Mouse (Mus musculus) CH12.LX (cell line): ENCODE measurements around the gene Chmp2a. TPM values are rescaled to one million over a fixed set of nuclear protein-coding genes. Genes with fewer than 3 reads are reported as not detected.

Experiments used
- DNase-seq: peaks from one replicate; pipeline ENCODE4 v3.0.0-alpha.2; 2013; ENCODE audit errors: extremely low read depth
- H3K27ac ChIP-seq: 2 replicates; pipeline ENCODE4 v1.5.1; 2012; ENCODE audit warnings: low read depth, mild to moderate bottlenecking, control low read depth, moderate library complexity; ENCODE audit not compliant: insufficient read depth
- H3K27me3 ChIP-seq: replicated peaks from 2 replicates; pipeline ENCODE3; 2012; ENCODE audit warnings: inconsistent platforms
- H3K36me3 ChIP-seq, 2 experiments: replicated peaks in 1 of 2; 2 replicates each; pipeline versions ENCODE3 to v1.6.1; 2012; ENCODE audit warnings: inconsistent platforms in 1 of 2, low read length in 1 of 2, mild to moderate bottlenecking in 1 of 2, mixed read lengths in 1 of 2, moderate library complexity in 1 of 2; ENCODE audit not compliant: control insufficient read depth in 1 of 2, insufficient read depth in 1 of 2
- H3K4me1 ChIP-seq, 2 experiments: 2 replicates each; pipeline ENCODE4 v1.6.1; 2012; ENCODE audit warnings: inconsistent platforms in 1 of 2, moderate library complexity in 1 of 2; ENCODE audit not compliant: insufficient read depth in 2 of 2, control insufficient read depth in 1 of 2
- H3K4me2 ChIP-seq: 2 replicates; pipeline ENCODE4 v1.6.1; 2012; ENCODE audit warnings: low read depth, mild to moderate bottlenecking, control low read depth; ENCODE audit not compliant: poor library complexity, insufficient read depth, severe bottlenecking
- H3K4me3 ChIP-seq, 3 experiments: fragments of 150-350 bp in 1 of 3; sonication (generic) in 1 of 3; replicated peaks in 1 of 3; 2 replicates each; pipeline versions ENCODE3 to v1.5.1; 2011 to 2012; ENCODE audit warnings: low read depth in 2 of 3, low read length in 2 of 3, mild to moderate bottlenecking in 2 of 3, moderate library complexity in 2 of 3, control low read depth in 1 of 3, improper control_type of control experiment in 1 of 3, inconsistent platforms in 1 of 3, mixed read lengths in 1 of 3; ENCODE audit not compliant: poor library complexity in 1 of 3
- H3K79me2 ChIP-seq: replicated peaks from 2 replicates; pipeline ENCODE4 v1.6.1; 2012; ENCODE audit warnings: mild to moderate bottlenecking, moderate library complexity; ENCODE audit not compliant: control insufficient read depth, poor library complexity, insufficient read depth, severe bottlenecking; ENCODE audit errors: extremely low read depth
- H3K9ac ChIP-seq: 2 replicates; pipeline ENCODE4 v1.6.1; 2012; ENCODE audit warnings: low read depth, mild to moderate bottlenecking, control low read depth, moderate library complexity; ENCODE audit not compliant: insufficient read depth
- H3K9me3 ChIP-seq: replicated peaks from 2 replicates; pipeline ENCODE3; 2012; ENCODE audit warnings: low read length, inconsistent platforms, mixed read lengths
- BHLHE40 ChIP-seq: IDR thresholded peaks from 2 replicates; pipeline ENCODE4 v1.6.1; 2011; ENCODE audit warnings: mild to moderate bottlenecking, low read depth, low read length, improper control_type of control experiment
- CHD2 ChIP-seq: IDR thresholded peaks from 2 replicates; pipeline ENCODE4 v1.6.1; 2011; ENCODE audit warnings: low read length, improper control_type of control experiment
- CTCF ChIP-seq, 2 experiments: IDR thresholded peaks in 1 of 2; conservative IDR thresholded peaks in 1 of 2; 2 replicates each; pipeline ENCODE4 v1.5.1; 2011 to 2012; ENCODE audit warnings: low read depth in 2 of 2, low read length in 2 of 2, improper control_type of control experiment in 1 of 2, inconsistent platforms in 1 of 2, mild to moderate bottlenecking in 1 of 2, moderate library complexity in 1 of 2
- E2F4 ChIP-seq: IDR thresholded peaks from 2 replicates; pipeline ENCODE4 v1.6.1; 2011; ENCODE audit warnings: low read depth, low read length, improper control_type of control experiment; ENCODE audit not compliant: insufficient replicate concordance
- EP300 ChIP-seq: IDR thresholded peaks from 2 replicates; pipeline ENCODE4 v1.6.1; 2011; ENCODE audit warnings: low read length, improper control_type of control experiment
- HCFC1 ChIP-seq: IDR thresholded peaks from 2 replicates; pipeline ENCODE4 v1.6.1; 2012; ENCODE audit warnings: low read depth, mild to moderate bottlenecking, inconsistent platforms, low read length, improper control_type of control experiment
- IRF4 ChIP-seq: IDR thresholded peaks from 2 replicates; pipeline ENCODE4 v1.6.1; 2014; ENCODE audit warnings: low read depth, mild to moderate bottlenecking, inconsistent platforms, low read length, improper control_type of control experiment
- JUN ChIP-seq: IDR thresholded peaks from 2 replicates; pipeline ENCODE4 v1.6.1; 2011; ENCODE audit warnings: low read depth, mild to moderate bottlenecking, low read length, improper control_type of control experiment, moderate library complexity; ENCODE audit not compliant: insufficient read depth
- JUND ChIP-seq: conservative IDR thresholded peaks from 2 replicates; pipeline ENCODE4 v1.6.1; 2011; ENCODE audit warnings: low read depth, low read length, improper control_type of control experiment
- KAT2A ChIP-seq: IDR thresholded peaks from 2 replicates; pipeline ENCODE4 v1.6.1; 2012; ENCODE audit warnings: low read length, improper control_type of control experiment, inconsistent platforms; ENCODE audit not compliant: insufficient replicate concordance
- MAFK ChIP-seq: IDR thresholded peaks from 2 replicates; pipeline ENCODE4 v1.6.1; 2011; ENCODE audit warnings: low read length, improper control_type of control experiment; ENCODE audit not compliant: insufficient replicate concordance
- MAX ChIP-seq: IDR thresholded peaks from 2 replicates; pipeline ENCODE4 v1.6.1; 2011; ENCODE audit warnings: low read length, improper control_type of control experiment
- MAZ ChIP-seq: IDR thresholded peaks from 2 replicates; pipeline ENCODE4 v1.6.1; 2012; ENCODE audit warnings: low read depth, mild to moderate bottlenecking, inconsistent platforms, low read length, improper control_type of control experiment, moderate library complexity
- MXI1 ChIP-seq: IDR thresholded peaks from 2 replicates; pipeline ENCODE4 v1.6.1; 2011; ENCODE audit warnings: mild to moderate bottlenecking, low read depth, low read length, improper control_type of control experiment
- MYC ChIP-seq: IDR thresholded peaks from 2 replicates; pipeline ENCODE4 v1.6.1; 2011; ENCODE audit warnings: low read depth, mild to moderate bottlenecking, improper control_type of control experiment, low read length
- NELFE ChIP-seq: IDR thresholded peaks from 2 replicates; pipeline ENCODE4 v1.6.1; 2011; ENCODE audit warnings: low read depth, low read length, improper control_type of control experiment
- NRF1 ChIP-seq: IDR thresholded peaks from 2 replicates; pipeline ENCODE4 v1.6.1; 2014; ENCODE audit warnings: low read depth, mild to moderate bottlenecking, inconsistent platforms, low read length, improper control_type of control experiment, moderate library complexity
- PAX5 ChIP-seq: IDR thresholded peaks from 2 replicates; pipeline ENCODE4 v1.6.1; 2012; ENCODE audit warnings: low read length, inconsistent platforms, mixed read lengths
- POLR2A ChIP-seq: IDR thresholded peaks from 2 replicates; pipeline ENCODE4 v1.6.1; 2011; ENCODE audit warnings: low read depth, mild to moderate bottlenecking, improper control_type of control experiment, low read length
- POLR2AphosphoS2 ChIP-seq: IDR thresholded peaks from 2 replicates; pipeline ENCODE4 v1.6.1; 2011; ENCODE audit warnings: low read depth, low read length, improper control_type of control experiment
- RCOR1 ChIP-seq: conservative IDR thresholded peaks from 2 replicates; pipeline ENCODE4 v1.6.1; 2012; ENCODE audit warnings: low read depth, mild to moderate bottlenecking, inconsistent platforms, low read length, improper control_type of control experiment
- SIN3A ChIP-seq: IDR thresholded peaks from 2 replicates; pipeline ENCODE4 v1.6.1; 2012; ENCODE audit warnings: low read length, improper control_type of control experiment, inconsistent platforms
- TCF12 ChIP-seq: IDR thresholded peaks from 2 replicates; pipeline ENCODE4 v1.6.1; 2014; ENCODE audit warnings: low read depth, mild to moderate bottlenecking, inconsistent platforms, low read length, improper control_type of control experiment
- UBTF ChIP-seq: IDR thresholded peaks from 2 replicates; pipeline ENCODE4 v1.6.1; 2012; ENCODE audit warnings: low read depth, mild to moderate bottlenecking, inconsistent platforms, low read length, improper control_type of control experiment, moderate library complexity
- USF1 ChIP-seq: IDR thresholded peaks from 2 replicates; pipeline ENCODE4 v1.6.1; 2014; ENCODE audit warnings: low read depth, mild to moderate bottlenecking, inconsistent platforms, low read length, improper control_type of control experiment
- ZC3H11A ChIP-seq: IDR thresholded peaks from 2 replicates; pipeline ENCODE4 v1.6.1; 2012; ENCODE audit warnings: low read depth, mild to moderate bottlenecking, inconsistent platforms, low read length, improper control_type of control experiment
- ZMIZ1 ChIP-seq: IDR thresholded peaks from 2 replicates; pipeline ENCODE4 v1.6.1; 2012; ENCODE audit warnings: low read depth, mild to moderate bottlenecking, inconsistent platforms, low read length, improper control_type of control experiment
- ZNF384 ChIP-seq: IDR thresholded peaks from 2 replicates; pipeline ENCODE4 v1.6.1; 2012; ENCODE audit warnings: low read depth, low read length, improper control_type of control experiment, inconsistent platforms
- dilution Hi-C: fragments of 300-500 bp; cut with MboI; formaldehyde crosslinking; loops from 2 replicates; pipeline ENCODE4 v1.14.3; 2020; ENCODE audit warnings: low sequenced_read_pairs; ENCODE audit not compliant: extremely low pct_unique_long_range_greater_than_20kb, extremely low pct_ligation_motif_present
- in situ Hi-C: fragments of 300-500 bp; cut with MboI; formaldehyde crosslinking; loops from 3 replicates; pipeline ENCODE4 v1.14.3; 2019; ENCODE audit warnings: low sequenced_read_pairs, low pct_ligation_motif_present, low pct_unique_long_range_greater_than_20kb, mixed read lengths
- polyA plus RNA-seq: library from polyadenylated mRNA; unstranded; fragments of >175 nt; gene quantifications from 2 replicates; pipeline ENCODE4 v1.2.1, GENCODE M21; 2012; ENCODE audit warnings: low read depth; ENCODE audit not compliant: insufficient read length
- total RNA-seq, 2 experiments: library from RNA; depleted of rRNA; stranded (reverse); fragments of 300-350 nt in 1 of 2; fragments of >200 nt in 1 of 2; gene quantifications; 2 replicates each; pipeline ENCODE4 v1.2.3; 2012 to 2014

The Chmp2a gene
- total and polyA plus RNA-seq, 3 experiments: 115 to 134 (median 131) TPM

GRCm38 (mm10) chr7:13009143-13010004 is 25.2 kb downstream of the Chmp2a start (continued):
- TF ChIP-seq NELFE (peak; percentile 78), MAFK (no peak), E2F4 (peak; percentile 93), JUND (0 out of 2 replicates have a peak, but pooled peaks have one; percentile 21), IRF4 (peak; percentile 59; the same call in 1 of the 2 replicates), RCOR1 (peak; percentile 58; the same call in 1 of the 2 replicates), ZC3H11A (peak; percentile 15; the same call in 1 of the 2 replicates), MAZ (peak; percentile 85), KAT2A (peak; percentile 90), CHD2 (peak; percentile 77), CTCF (conservative IDR thresholded peaks at IDR 0.05 in 1 of 2, IDR thresholded peaks at IDR 0.05 in 1 of 2; ENCODE audit: low read depth in 2 of 2, low read length in 2 of 2) (peak; percentile 57 to 85), ZMIZ1 (peak; percentile 66; the same call in 1 of the 2 replicates), ZNF384 (no peak), MYC (peak; percentile 79), TCF12 (peak; percentile 91), HCFC1 (peak; percentile 95)

- dilution Hi-C loops (no loop called here), in situ Hi-C loops (loop anchor here (5.0 to 25.0 kb wide), 4 partner anchors 35 to 520 kb away; partner anchors contain the start of gene Zfp606)
- TF ChIP-seq CTCF (conservative IDR thresholded peaks at IDR 0.05 in 1 of 2, IDR thresholded peaks at IDR 0.05 in 1 of 2; ENCODE audit: low read depth in 2 of 2, low read length in 2 of 2): no peak
- TF ChIP-seq PAX5: no peak
- TF ChIP-seq POLR2AphosphoS2: no peak
- TF ChIP-seq UBTF: no peak
- no peak for TF ChIP-seq ZMIZ1
- TF ChIP-seq RCOR1: no peak
- no peak for TF ChIP-seq BHLHE40
- TF ChIP-seq MXI1: no peak
- no peak for TF ChIP-seq MAZ
- no peak for TF ChIP-seq NRF1
- TF ChIP-seq USF1: no peak
- TF ChIP-seq EP300: no peak
- TF ChIP-seq JUN: no peak
- no peak for TF ChIP-seq SIN3A
- TF ChIP-seq MAX: no peak
- no peak for TF ChIP-seq ZNF384
- TF ChIP-seq POLR2A: no peak
- no peak for TF ChIP-seq MYC
- TF ChIP-seq MAFK: no peak
- H3K4me1 ChIP-seq: peaks cover 8 to 14% of the 10 kb centered on the region in 2 experiments; a peak in 2 of 4 replicates
- no peaks in the 10 kb centered on the region for H3K9me3 ChIP-seq
- no peak overlapping the region for H3K4me2 ChIP-seq
- no peak overlapping the region for H3K27ac ChIP-seq
- H3K9ac ChIP-seq: no peak overlapping the region
- DNase-seq: no peak
- H3K27me3 ChIP-seq: no peaks in the 10 kb centered on the region
- H3K4me3 ChIP-seq: no peak overlapping the region
- peaks cover 25 to 39% of the 10 kb centered on the region in 2 experiments for H3K36me3 ChIP-seq
- H3K79me2 ChIP-seq: 0 out of 2 replicates have a peak, but pooled peaks cover 3% of the 10 kb centered on the region
Measured at GRCm38 (mm10) chr7:13007341-13008092, 27.1 kb downstream of the Chmp2a start.
